Mouse (Mus musculus) midbrain, embryonic 10.5 days (tissue): ENCODE measurements around the gene Arx. TPM values are rescaled to one million over a fixed set of nuclear protein-coding genes. Genes with fewer than 3 reads are reported as not detected.

Source experiments
- DNase-seq: peaks from one replicate; pipeline ENCODE4 v3.0.0-alpha.2; 2017; ENCODE audit warnings: low spot score
- H3K27ac ChIP-seq: fragments of 300-500 bp; sonication (generic); replicated peaks from 2 replicates; pipeline ENCODE4 v1.5.1; 2016; ENCODE audit warnings: mild to moderate bottlenecking
- H3K27me3 ChIP-seq: fragments of 300-500 bp; sonication (generic); 2 replicates; pipeline ENCODE4 v1.6.1; 2016; ENCODE audit warnings: low read depth, mild to moderate bottlenecking; ENCODE audit not compliant: poor library complexity, severe bottlenecking
- H3K36me3 ChIP-seq: fragments of 300-500 bp; sonication (generic); 2 replicates; pipeline ENCODE4 v1.6.1; 2016; ENCODE audit warnings: mild to moderate bottlenecking, moderate library complexity
- H3K4me1 ChIP-seq: fragments of 300-500 bp; sonication (generic); 2 replicates; pipeline ENCODE4 v1.6.1; 2016
- H3K4me3 ChIP-seq: fragments of 300-500 bp; sonication (generic); 2 replicates; pipeline ENCODE4 v1.5.1; 2016; ENCODE audit warnings: mild to moderate bottlenecking, moderate library complexity
- H3K9me3 ChIP-seq: fragments of 300-500 bp; sonication (generic); replicated peaks from 2 replicates; pipeline ENCODE4 v1.6.1; 2016; ENCODE audit warnings: mild to moderate bottlenecking
- WGBS: fragments of 180-500 bp; shearing (Covaris S2); methylation state at CpG from one replicate; pipeline ENCODE4 v1.1.7; 2016; 5-methylcytosine and 5-hydroxymethylcytosine counted together
- polyA plus RNA-seq: library from polyadenylated mRNA; unstranded; fragments of >200 nt; fragmentation: Nextera tagmentation; extraction: Ambion mirVana; gene quantifications from 2 replicates; pipeline ENCODE4 v1.2.1, GENCODE M21; 2016

Gene Arx
- polyA plus RNA-seq, 1 experiment from 2014 or later, result 7.6 TPM

DNA sequence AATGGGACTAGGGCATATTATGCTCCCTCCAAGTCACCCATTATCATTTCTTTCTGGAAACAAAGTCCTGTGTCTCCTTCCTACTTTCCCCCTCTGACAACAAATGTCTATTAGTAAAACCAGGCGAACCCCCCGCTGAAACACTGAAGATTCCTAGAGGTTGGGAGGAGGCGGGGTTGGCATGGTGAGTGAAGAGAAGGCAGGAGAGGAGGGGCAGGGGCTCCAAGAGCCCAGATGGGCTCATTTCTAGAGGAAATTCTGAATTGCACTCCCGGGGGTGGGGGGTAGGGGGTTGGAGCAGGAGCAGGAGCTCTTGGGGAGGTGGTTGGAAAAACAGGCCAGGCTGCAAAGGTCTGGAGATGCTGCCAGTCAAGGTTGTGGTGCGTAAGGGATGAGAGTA is 9.6 kb downstream of the Arx start:
- 12% methylated on average over 5 of the region's 5 CpGs for WGBS
- H3K4me3 ChIP-seq, result no peak overlapping the region
- peaks cover 18% of the 10 kb centered on the region for H3K4me1 ChIP-seq
- no peak overlapping the region for H3K27ac ChIP-seq
- no peaks in the 10 kb centered on the region for H3K36me3 ChIP-seq
- peaks cover 100% of the 10 kb centered on the region for H3K27me3 ChIP-seq
- H3K9me3 ChIP-seq, result no peaks in the 10 kb centered on the region
- DNase-seq, result no peak

DNA sequence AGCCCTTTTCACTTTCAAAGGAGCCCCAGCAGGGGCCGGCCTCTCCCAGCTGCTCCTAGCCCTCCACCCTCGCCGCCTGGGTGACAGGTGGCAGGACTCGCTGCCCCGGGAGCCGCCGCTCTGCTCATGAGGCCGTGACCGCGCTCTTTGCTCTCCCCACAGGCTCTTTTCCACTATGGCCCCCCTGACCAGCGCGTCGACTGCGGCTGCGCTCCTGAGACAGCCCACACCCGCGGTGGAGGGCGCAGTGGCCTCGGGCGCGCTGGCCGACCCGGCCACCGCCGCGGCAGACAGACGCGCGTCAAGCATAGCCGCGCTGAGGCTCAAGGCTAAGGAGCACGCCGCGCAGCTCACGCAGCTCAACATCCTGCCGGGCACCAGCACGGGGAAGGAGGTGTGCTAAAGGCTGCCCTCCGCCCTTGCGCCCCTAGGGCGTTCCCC is 10.8 kb downstream of the Arx start:
- WGBS, result 11% methylated on average over 40 of the region's 40 CpGs
- peak; percentile 47 for DNase-seq
- Histone ChIP-seq H3K27me3 (peaks cover 100% of the 10 kb centered on the region), H3K27ac (no peak overlapping the region), H3K36me3 (no peaks in the 10 kb centered on the region), H3K4me1 (peaks cover 18% of the 10 kb centered on the region), H3K4me3 (peak overlapping the region; percentile 41), H3K9me3 (no peaks in the 10 kb centered on the region)

- WGBS, result 17% methylated on average over 43 of the region's 43 CpGs
- 0 out of 2 replicates have a peak overlapping the region, but pooled peaks have one; percentile 2 for H3K27ac ChIP-seq
- peak; percentile 24 for DNase-seq
- peaks cover 100% of the 10 kb centered on the region for H3K27me3 ChIP-seq
- H3K9me3 ChIP-seq, result no peaks in the 10 kb centered on the region
- no peaks in the 10 kb centered on the region for H3K36me3 ChIP-seq
- H3K4me3 ChIP-seq, result peak overlapping the region; percentile 35
- peaks cover 18% of the 10 kb centered on the region for H3K4me1 ChIP-seq
These were observed 12.9 kb downstream of the Arx start for GRCm38 (mm10) chrX:93299046-93299626.

GRCm38 (mm10) chrX:93299771-93300170 is 13.5 kb downstream of the Arx start:
- 9% methylated on average over 6 of the region's 6 CpGs for WGBS
- H3K27ac ChIP-seq, result no peak overlapping the region
- no peak for DNase-seq

DNA sequence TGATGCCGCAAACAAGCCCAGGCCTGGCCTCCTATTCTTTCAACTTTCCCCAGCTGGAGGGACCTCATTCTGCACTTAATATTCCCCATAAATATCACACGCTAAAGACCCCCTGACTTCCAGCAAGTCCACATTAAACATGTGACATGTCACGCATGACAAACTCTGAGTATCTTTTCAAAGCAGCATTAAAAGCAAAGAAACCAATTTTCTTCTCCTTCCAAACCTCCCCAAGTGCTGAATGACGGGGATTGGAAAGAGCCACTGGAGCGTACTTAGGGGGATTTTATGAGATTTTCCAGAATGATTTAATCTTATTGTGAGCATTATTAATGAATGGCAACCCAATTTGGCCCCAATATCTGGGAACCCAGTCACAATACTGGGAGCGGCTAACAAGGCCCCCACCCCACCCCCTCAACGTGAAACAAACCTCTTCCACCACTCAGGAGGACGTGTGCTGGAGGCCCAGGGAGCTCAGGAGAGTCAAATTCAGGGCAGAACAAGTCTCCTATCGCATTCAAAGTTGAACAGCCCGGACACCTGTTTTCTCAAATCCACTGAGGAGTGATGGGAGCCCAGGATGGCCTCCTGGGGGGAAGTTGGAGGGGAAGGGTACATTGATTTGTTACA is 14.1 kb downstream of the Arx start:
- Histone ChIP-seq H3K27ac (no peak overlapping the region), H3K9me3 (no peaks in the 10 kb centered on the region), H3K27me3 (peaks cover 100% of the 10 kb centered on the region), H3K4me3 (no peak overlapping the region), H3K36me3 (no peaks in the 10 kb centered on the region), H3K4me1 (peaks cover 15% of the 10 kb centered on the region)
- WGBS, result 22% methylated on average over 10 of the region's 10 CpGs
- peak; percentile 13 for DNase-seq

More at GRCm38 (mm10) chrX:93299771-93300170, 13.5 kb downstream of the Arx start:
- Histone ChIP-seq H3K4me1 (peaks cover 15% of the 10 kb centered on the region), H3K4me3 (no peak overlapping the region), H3K36me3 (no peaks in the 10 kb centered on the region), H3K9me3 (no peaks in the 10 kb centered on the region), H3K27me3 (peaks cover 100% of the 10 kb centered on the region)

GRCm38 (mm10) chrX:93301798-93302197 is 15.6 kb downstream of the Arx start:
- H3K9me3 ChIP-seq, result no peaks in the 10 kb centered on the region
- H3K27ac ChIP-seq, result no peak overlapping the region
- H3K36me3 ChIP-seq, result no peaks in the 10 kb centered on the region
- no peak for DNase-seq
- no peak overlapping the region for H3K4me3 ChIP-seq
- peaks cover 98% of the 10 kb centered on the region for H3K27me3 ChIP-seq
- peaks cover 15% of the 10 kb centered on the region for H3K4me1 ChIP-seq
- 14% methylated on average over 7 of the region's 7 CpGs for WGBS

GRCm38 (mm10) chrX:93305780-93306179 is 19.5 kb downstream of the Arx start:
- Histone ChIP-seq H3K9me3 (no peaks in the 10 kb centered on the region), H3K27ac (no peak overlapping the region), H3K4me3 (no peak overlapping the region), H3K36me3 (no peaks in the 10 kb centered on the region), H3K4me1 (no peaks in the 10 kb centered on the region), H3K27me3 (peaks cover 67% of the 10 kb centered on the region)
- 89% methylated on average over 7 of the region's 7 CpGs for WGBS
- DNase-seq, result no peak

DNA sequence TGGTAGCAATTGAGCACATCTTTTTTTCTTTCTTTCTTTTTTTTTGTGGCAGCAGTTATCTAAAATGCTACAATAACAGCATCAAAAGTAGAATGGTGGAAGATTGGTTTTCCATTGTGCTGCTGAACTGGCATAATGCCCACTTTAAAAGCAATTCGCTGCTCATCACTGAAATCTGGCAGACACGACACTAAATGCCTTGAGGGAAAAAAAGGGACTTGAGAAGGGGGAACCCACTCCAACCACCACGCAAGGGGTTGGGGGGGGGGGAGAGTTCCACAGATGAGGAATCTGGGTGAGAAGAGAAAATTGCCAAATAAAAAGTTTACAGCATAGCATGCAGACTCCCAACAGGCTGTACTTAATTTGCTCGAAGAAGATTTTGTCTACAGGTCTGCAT is 31.3 kb downstream of the Arx start:
- WGBS, result 79% methylated on average over 4 of the region's 4 CpGs
- Histone ChIP-seq H3K4me1 (no peaks in the 10 kb centered on the region), H3K27ac (no peak overlapping the region), H3K27me3 (no peaks in the 10 kb centered on the region), H3K36me3 (no peaks in the 10 kb centered on the region), H3K9me3 (no peaks in the 10 kb centered on the region), H3K4me3 (no peak overlapping the region)
- DNase-seq, result no peak

GRCm38 (mm10) chrX:93319979-93320378 is 33.7 kb downstream of the Arx start:
- no peak overlapping the region for H3K4me3 ChIP-seq

GRCm38 (mm10) chrX:93321336-93321735 is 35.1 kb downstream of the Arx start:
- H3K27me3 ChIP-seq, result no peaks in the 10 kb centered on the region
- H3K4me3 ChIP-seq, result no peak overlapping the region
- H3K9me3 ChIP-seq, result no peaks in the 10 kb centered on the region
- no peaks in the 10 kb centered on the region for H3K36me3 ChIP-seq
- 83% methylated on average over 1 of the region's 1 CpGs for WGBS
- no peaks in the 10 kb centered on the region for H3K4me1 ChIP-seq
- no peak for DNase-seq
- no peak overlapping the region for H3K27ac ChIP-seq

More at GRCm38 (mm10) chrX:93319979-93320378, 33.7 kb downstream of the Arx start:
- Histone ChIP-seq H3K36me3 (no peaks in the 10 kb centered on the region), H3K4me1 (no peaks in the 10 kb centered on the region), H3K9me3 (no peaks in the 10 kb centered on the region), H3K27me3 (no peaks in the 10 kb centered on the region), H3K27ac (no peak overlapping the region)
- DNase-seq, result no peak
- WGBS, result 82% methylated on average over 2 of the region's 2 CpGs
